Mouse (Mus musculus) retina, postnatal 1 day (tissue): ENCODE data around the gene Foxe3.

Source experiments
- DNase-seq: peaks from one replicate; pipeline ENCODE4 v3.0.0-alpha.2; 2012

The Foxe3 gene

DNA sequence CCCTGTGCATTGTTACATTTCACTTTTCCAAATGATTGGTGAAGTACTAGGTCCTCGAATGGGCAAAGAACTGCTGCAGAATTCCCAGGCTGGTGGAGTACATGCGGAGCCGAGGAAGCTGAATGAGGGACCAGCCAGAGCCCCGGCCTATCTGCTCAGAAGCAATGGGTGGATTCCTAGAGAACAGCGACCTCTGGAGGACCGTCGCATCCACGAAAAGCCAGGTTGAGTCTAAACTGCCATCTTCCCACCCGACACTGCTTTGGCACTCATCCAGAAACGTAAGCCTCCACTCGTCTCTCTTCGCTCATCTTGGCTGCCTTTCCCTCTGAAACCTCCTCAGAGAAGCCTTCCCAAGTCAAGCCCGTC lies 12.2 kb downstream of the Foxe3 start:
- DNase-seq: peak; percentile 90

DNA sequence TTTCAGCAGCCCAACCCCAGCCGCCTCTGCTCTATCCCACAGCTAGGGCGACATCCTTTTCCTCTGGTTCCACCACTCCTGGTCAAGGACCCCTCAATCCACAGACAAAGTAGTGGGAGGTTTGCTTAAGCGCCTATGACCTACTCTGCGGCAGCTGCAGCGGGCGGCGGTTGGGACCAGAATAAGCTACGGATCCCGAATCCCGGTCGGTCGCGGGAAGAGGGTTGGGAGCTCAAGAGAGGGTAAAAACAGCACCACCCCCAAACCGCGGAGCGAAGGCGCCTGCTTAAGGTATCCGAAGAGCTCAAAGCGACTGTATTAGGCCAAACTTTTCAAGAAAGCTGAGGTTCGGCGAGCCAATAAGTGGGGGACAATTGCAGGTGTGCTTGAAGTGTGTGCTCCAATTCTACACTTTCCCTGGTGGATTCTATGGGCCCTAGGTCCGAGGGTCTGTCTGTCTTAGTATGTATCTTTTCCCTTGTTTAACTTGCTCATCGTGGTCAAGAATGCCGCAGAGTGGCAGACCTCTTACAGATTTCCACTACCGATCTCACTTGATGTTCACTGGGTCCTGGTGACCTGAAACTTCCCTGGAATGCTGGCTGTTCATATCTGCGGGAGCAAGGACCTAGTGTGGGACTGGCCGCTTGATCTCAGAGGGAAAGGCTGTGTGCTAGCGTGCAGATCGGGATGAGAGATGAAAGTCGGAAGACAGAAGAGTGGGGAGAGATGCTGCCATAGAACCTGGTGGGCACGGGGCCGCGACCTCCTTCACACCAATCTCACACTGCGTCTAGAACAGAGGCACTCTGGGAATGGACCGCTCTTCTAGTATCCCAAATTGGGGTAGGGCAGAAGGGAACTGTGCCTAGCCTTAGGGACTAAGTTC lies 12.9 kb downstream of the Foxe3 start:
- peak; percentile 55 for DNase-seq

DNA sequence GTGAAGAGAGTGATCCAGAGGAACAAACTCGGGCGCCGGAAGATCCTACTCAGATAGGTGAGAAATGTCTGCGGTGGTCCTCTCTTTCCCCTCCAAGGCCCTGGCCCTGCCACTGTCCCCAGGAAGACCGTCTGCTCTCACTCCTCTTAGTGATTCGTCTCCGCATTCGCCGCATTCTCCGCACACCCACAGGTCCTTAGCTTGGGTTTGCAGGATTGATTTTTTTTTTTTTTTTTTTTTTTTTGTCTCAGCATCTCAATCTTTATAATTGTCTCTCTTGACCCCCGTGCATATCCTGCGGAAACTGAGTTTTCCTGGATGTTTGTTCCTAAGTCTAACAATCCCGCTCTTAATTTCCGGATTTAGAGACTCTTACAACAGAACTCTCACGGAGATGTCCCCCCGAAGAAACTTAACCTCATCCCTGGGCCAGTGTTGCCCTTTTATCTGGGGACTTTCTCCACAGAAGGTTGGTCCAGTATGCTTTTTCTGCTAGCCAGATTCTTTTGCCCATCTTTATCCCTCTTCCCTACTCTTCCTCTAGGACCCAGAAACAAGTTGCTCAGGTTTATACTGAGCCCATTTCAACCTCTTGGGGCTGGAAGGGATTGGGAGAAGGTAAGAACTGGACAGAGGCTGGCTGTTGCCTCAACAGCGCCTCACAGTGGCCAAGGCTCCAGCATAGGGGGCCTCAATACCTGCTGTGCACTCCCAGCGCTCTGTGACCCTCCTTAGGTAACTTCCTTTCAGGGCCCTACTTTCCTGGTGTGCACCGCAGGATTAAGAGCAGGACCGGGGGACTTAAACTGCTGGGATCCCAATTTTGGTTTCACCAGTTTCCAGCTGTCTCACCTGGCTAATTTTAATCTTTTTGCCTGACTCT lies 16.0 kb downstream of the Foxe3 start:
- DNase-seq: peak; percentile 67

DNA sequence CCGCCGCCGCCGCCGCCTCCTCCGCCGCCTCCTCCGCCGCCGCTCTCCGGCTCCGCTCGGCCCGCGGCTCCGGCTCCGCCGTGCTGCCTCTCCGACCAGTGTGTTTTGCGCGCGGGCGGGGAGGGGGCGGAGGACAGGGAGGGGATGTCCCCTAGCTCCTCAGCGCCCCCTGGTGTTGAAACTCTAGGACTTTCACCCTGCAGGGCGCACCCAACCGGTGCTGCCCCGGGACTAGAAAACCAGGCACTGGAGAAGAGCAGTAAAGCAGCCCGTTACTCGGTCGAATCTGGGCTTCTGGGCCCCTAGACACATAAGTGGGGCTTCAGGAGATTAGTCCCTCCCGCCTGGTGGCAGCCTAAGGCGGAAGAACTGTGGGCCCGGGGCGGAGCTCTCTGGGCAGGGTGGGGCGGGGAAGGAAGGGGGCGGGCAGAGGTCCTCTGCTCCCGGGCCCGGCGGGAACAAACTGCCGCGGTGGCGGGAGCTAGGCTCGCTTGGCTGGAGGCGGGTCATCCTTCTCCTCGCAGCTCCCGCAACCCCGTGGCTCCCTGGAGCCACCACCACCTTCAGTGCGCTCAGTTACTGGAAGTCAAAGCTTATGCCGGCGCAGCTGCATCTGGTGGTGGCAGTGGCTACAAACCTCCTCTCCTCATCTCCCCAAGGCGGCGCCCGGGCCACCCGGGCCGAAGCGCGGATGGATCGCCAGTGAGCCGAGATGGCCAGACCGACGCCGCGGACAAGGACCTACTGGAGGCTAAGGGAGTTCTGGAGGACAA lies 16.8 kb downstream of the Foxe3 start, which contains the start of gene Foxd2:
Gene Foxd2 (minus strand): TSS at position 45 of the 773 bp plus-strand sequence.
- DNase-seq: peak; percentile 95

DNA sequence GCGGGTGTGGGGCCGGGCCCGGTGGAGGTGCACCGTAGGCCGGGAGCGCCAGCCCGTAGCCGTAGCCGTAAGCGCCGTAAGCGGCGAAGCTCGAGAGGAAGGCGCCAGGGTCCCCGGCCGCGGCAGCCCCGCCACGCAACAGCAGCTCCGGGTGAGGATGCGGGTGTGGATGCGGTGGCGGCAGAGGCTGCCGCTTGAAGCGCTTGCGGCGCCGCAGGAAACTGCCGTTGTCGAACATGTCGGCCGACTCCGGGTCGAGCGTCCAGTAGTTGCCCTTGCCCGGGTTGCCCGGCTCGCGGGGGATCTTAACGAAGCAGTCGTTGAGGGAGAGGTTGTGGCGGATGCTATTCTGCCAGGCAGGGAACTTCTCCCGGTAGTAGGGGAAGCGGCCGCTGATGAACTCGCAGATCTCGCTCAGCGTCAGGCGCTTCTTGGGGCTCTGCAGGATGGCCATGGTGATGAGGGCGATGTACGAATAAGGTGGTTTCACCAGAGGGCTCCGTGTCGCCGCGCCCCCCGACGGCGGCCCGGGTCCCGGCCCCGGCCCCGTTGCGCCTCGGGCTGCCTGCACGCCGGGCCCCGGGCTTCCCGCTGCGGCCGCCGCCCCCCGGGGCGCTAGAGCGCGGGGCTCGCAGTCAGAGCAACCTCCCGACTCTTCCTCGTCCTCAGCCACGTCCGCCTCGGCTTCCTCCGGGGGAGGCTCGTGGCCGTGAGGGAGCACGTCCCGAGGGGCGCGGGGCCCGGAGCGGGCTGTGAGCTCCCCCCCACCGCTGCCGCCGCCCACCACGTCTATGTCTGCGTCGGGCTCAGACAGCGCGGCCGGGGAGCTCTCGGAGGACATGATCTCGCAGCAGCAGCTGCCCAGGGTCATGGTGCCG lies 17.6 kb downstream of the Foxe3 start:
- no peak for DNase-seq

DNA sequence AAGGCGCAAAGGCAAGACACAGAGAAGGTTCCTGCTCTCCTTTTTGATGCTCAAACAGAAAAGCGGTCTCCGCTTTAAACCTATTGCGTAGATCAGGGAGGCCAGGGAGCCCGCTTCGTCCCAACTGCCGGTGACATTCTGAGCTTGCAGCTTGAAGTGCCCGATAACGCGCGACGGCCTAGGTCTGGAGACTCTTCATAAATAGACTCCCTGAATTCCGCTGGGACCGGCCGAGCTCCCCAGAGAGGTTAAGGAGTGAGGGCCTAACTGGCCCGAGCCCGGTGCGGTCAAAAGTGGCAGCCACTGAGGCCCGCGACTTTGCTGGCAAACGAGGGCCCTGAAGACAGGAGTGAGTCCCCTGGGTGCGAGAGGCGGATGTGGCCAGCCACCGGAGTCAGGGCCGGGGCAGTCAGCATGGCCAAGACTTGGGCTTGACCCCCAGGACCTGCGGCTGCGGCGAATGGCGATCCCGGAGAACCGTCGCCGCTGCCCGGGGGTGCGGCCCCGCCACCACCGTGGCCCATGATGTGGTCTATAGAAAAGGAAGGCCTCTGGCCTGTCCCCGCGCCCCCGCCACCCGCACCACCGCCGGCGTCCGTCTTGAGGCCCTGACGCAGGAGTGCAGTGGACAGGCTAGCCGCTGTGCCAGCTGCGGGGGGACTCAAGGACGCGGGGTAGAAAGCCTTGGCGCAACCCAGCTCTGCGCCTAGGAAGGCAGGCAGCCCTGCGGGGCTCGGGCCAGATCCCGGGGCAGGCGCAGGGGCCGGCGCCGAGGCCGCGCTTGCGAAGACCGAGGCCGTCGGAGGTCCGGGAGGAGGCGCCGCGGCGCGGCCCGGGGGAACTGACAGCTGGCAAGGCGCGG lies 18.5 kb downstream of the Foxe3 start:
- DNase-seq: no peak

DNA sequence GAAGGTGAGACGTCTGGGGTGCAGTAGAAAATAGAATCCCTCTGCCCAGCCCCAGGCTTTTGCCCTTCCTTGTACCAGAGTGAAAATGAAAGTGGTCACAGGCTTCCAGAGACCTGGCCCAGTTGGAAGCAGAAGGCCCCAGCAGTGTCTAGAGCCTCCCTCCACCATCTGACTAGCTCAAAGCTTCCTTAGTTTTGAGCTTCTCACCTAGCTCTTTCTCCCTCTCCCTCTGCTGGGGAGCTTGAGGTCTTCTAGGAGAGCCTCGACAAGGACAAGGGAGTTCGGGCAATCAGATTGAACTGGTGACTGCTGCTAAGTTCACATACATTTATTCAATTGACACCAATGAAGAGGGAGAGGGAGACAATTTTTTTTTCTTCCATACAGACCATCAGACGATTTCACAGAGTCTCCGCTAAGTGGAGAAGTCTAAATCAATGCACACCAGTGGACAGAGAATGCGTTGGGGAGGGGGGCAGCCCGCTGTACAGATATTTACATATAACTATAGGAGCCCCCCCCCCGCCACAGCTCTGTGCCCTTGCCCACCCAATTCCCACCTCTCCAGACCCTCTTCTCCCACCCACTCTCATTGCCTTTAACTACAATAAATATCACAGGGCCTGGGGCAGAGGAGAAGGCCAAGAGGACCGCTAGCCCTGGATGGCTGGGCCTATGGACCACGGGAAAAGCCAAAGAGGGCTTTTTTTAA lies 19.7 kb downstream of the Foxe3 start:
- no peak for DNase-seq

DNA sequence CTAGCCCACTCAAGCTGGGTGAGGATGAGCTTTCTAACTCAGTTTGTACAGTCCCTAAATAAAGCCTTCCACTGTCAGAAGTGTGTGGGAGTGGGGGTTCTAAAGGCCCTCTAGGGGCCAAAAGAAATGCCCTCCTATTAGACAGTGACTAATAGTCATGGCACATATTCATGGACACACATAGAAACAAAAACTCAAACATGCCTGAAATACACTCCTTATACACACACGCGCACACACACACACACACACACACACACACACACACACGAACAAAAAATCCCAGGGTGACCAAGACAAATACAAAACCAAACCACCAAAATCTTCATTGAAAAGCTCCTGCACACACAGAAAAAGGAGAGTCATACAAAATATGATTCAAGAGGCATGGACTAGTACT lies 20.3 kb downstream of the Foxe3 start:
- DNase-seq: no peak

DNA sequence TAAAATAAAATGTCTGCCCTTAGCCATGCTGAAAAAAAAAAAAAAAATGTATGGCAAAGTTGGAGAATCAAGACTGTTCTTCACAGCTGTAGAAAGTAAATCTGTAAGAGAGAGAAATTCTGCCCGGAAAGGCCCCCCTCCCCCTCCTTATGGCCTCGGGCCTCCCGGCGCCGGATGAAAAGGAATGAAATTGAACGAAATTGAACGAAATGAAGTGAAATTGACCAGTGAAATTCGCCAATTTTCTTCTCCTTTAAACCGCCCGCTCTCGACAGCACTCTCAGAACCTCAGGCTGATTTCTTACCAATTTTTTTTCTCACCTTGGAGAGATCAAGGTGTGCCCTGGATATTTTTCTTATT lies 22.4 kb downstream of the Foxe3 start:
- no peak for DNase-seq

DNA sequence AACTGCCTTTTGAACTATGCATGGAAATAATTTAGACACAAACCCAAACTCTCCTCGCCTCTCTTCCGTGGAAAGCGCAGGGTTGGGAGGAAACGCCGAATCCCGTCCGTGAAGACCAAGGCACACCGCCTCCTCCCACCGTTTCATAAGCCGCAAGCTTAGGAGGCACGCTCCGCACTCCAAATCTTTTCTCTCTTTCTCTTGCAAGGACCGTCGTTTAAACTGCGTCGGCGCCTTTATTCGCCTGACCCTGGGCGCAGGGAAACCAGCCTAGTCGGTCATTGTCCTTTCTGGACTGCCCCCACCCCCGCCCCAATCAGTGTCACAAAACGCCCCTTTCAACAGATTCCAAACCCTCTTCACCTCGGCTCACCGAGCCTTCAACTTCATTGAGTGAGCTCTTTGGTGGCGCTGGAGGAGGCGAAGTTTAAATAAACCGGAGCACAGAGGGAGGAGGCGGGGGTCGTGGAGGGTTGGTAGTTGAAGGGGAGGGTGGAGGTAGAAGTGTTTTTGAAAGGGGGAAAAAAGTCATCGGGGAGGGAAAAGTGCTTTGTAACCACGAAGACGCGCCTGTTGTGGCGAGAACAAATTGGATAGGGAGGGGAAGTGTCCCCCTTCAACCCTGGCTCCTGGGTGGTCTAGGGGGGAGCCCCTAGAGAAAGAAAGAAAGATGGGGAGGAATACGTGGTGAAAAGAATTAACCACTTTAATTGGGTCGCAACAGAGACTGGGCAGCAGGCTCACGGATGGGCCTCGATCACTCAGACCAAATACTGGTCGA lies 23.0 kb downstream of the Foxe3 start:
- DNase-seq: peak; percentile 62

DNA sequence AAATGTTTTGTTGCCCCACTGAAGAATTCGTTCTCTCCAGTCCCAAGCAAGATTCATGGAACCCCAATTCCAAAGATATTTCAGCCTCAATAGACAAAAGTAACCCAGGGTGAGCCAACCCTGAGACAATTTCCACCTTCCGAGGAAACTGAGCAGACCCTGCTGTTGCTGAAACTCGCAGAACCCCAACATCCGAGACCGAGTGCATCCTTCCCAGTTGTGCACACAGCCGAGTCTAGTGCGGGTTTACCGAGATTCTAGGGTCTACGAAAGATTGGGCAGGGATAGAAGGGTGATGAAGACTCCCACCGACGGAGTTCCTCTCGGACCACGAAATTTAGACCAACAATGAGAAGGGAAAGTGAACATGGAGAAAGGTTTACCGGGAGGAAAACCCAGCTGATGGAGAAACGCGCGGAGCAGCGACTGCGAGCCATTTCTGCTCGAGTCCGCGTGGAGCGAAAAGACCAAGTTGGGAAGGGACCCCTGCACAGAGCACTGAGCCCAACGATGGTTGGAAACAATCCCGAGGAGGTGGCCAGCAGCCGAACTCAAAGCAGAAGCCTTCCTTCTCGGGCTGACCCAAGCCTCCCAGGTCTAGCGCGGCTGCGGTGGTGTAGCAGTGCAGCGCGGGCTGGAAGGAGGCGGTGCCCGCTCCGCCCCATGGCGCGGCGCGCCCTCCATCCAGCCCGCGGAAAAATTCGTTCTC lies 24.0 kb downstream of the Foxe3 start:
- no peak for DNase-seq

DNA sequence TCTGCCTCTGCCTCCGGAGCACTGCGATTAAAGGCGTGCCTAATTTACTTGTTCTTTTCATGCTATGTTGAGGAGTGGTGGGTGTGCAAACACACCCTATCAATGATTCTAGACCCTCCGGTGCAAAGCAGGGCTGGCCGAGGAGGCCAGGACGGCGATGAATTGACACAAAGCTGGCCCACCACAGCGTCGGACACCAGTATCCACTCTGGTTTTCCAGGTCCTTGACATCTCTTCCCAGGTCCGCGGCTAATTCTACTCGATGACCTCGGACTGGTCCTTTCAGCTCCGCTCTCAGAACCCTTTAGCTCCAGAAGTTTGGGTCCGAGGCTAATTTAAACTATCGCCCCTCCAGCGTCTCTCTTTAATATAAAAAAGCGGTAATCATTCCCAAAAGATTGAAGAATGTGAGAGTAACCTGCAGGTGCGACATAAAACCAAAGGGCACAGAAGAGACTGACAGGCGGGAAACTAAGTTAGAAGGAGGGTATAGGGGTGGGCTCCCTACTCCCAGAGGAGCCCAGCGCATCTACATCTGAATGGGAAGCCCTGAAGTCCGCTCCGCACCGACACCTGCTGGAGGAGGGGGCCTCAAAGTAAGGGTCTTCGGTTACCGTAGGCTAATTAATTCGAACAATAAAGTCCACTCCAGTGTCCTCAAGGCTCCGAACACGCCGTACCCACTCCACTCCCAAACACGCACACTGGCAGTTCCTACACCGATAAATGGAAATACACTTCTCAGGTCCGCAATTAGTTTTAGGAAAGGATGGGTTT lies 24.8 kb downstream of the Foxe3 start:
- no peak for DNase-seq

DNA sequence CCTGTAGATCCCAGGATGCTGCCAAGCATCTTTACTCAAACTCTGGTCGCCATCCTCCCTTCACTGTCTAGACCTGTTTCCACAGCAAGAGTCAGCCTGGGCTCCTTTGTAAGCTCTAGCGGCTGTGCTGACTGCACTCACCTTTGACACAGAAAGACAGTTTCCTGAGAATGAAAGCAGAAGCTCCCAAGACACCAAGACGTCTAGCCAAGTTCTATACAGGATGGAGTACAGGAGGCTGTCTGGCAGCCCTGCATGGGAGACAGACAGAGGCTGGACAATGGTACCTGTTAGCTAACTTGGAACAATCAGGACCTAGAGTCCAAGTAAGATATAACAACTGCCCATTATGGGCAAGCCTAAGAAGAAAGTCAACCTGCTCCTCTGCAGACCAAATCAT lies 25.9 kb downstream of the Foxe3 start:
- no peak for DNase-seq

DNA sequence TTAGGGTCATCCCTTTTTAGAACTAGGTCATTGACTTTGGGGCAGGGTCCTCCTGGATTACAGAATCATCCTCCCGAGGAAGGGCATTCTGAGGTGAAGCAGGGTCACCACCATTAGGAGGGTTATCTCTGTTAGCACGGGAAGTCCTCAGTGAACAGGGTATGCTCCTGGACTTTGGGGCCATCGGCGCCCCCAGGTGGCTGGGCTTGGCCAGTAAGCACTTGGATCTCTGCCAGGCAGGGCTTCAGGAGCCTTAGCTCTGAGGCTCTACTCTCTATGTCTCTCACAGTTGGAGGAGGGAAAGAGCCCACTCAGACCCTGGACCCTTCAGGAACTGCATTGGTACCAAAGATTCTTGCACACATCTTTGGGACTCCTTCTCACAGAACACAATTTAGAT lies 28.0 kb downstream of the Foxe3 start:
- DNase-seq: peak; percentile 59

DNA sequence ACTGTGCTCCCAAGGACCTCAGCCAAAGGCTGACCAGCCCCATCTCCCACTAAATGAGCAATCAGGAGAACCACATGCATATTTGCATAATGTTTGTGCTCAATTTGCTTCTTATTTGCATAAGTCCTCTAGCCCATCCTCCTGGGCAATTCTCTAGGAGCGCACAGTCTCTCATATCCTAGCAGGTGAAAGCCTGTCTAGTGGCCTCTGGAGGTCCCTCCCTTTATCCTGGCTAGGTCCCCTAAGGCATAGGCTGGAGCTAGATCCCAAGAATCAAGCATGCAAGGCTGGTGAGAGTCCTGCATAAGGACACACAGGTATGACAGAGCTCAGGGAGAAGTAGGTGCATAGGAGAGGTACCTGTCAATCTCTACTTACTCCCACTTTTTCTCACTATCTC lies 43.6 kb downstream of the Foxe3 start:
- DNase-seq: no peak

DNA sequence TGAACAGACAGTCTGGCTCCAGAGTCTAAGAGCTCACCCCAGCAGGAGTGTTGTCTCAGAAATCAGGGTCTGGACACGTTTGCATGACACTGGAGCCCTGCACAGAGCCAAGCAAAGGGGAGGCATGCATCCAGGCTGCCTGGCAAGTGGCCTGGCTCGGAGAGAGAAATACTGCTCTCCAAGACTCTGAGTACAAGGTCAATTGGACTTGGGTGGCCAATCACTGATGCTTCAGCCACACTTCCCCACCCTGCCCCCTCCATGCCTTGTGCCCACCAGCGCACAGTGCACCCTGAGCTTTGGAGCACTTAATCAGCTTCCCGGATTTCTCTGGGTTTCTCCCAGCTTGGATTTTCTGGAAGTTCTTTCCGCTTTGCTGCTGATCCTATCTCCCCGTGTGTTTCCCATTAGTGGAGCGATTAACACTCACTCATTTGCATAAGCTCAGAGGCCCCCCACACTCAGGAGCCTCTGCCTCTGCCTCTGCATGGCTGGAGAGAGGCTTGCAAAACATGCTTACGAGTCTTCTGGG lies 49.3 kb downstream of the Foxe3 start:
- peak; percentile 75 for DNase-seq
